Mouse (Mus musculus) thymus, adult 2 months (tissue): ENCODE measurements around the gene Rims1.

ENCODE experiments used
- CTCF ChIP-seq: fragments of 200-500 bp; IDR thresholded peaks from 2 replicates; pipeline ENCODE4 v1.5.1; 2012; ENCODE audit warnings: mild to moderate bottlenecking, control low read depth, low read length, moderate library complexity, borderline replicate concordance; ENCODE audit not compliant: control insufficient read depth, poor library complexity, insufficient read depth; ENCODE audit errors: extremely low read depth
- POLR2A ChIP-seq: fragments of 200-500 bp; IDR thresholded peaks from 2 replicates; pipeline ENCODE4 v1.6.1; 2012; ENCODE audit warnings: mild to moderate bottlenecking, low read length, control low read depth, moderate library complexity; ENCODE audit not compliant: control insufficient read depth, poor library complexity, insufficient read depth; ENCODE audit errors: extremely low read depth

DNA sequence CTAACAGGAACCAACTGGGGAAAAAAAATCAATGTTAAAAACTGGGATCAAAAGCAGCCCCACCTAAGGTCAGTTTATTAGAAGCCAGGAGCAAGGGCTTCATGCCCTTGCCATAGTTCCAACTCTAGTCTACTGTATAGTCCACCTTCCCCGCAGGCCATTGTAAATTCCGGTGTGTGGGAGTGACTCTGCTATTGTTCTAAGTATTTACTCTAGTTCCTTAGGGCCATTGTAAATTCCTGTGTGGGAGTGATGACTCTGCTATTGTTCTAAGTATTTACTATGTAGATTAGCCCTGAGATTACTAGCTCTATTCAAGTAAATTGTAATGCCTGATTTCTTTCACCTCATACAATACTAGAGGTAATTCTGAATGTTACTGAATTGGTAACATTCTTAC lies 339.2 kb downstream of the Rims1 start:
- TF ChIP-seq CTCF = no peak
- no peak for TF ChIP-seq POLR2A
